Mouse (Mus musculus) urinary bladder, adult 18-20 months (tissue): Measurements from ENCODE around the gene Capza2.

Experiments
- DNase-seq, 2 experiments: peaks; one replicate each; pipeline ENCODE4 v3.0.0; 2022; ENCODE audit warnings: low spot score in 2 of 2, mixed read lengths in 2 of 2

The Capza2 gene

GRCm38 (mm10) chr6:17705973-17706372, 69.9 kb downstream of the Capza2 start:
- no peak for DNase-seq
